Mouse (Mus musculus) stomach, postnatal 0 days (tissue): ENCODE data around the gene AC161166.1. TPM values are rescaled to one million over a fixed set of nuclear protein-coding genes. Genes with fewer than 3 reads are reported as not detected.

Experiments
- ATAC-seq: fragments of 200-750 bp; cut with Nextera tagmentation; 2 replicates; pipeline ENCODE4 v1.8.0; 2017; ENCODE audit not compliant: low FRiP score, low TSS enrichment
- DNase-seq: peaks from one replicate; pipeline ENCODE4 v3.0.0-alpha.2; 2016; ENCODE audit warnings: low spot score
- H3K27ac ChIP-seq: fragments of 300-500 bp; sonication (generic); replicated peaks from 2 replicates; pipeline ENCODE4 v1.5.1; 2014; ENCODE audit warnings: mild to moderate bottlenecking, control low read depth
- H3K27me3 ChIP-seq: fragments of 300-500 bp; sonication (generic); 2 replicates; pipeline ENCODE4 v1.6.1; 2014; ENCODE audit warnings: low read length; ENCODE audit not compliant: control insufficient read depth, insufficient read depth
- H3K36me3 ChIP-seq: fragments of 300-500 bp; sonication (generic); 2 replicates; pipeline ENCODE4 v1.6.1; 2014; ENCODE audit warnings: low read length, mixed read lengths; ENCODE audit not compliant: control insufficient read depth, insufficient read depth
- H3K4me1 ChIP-seq: fragments of 300-500 bp; sonication (generic); replicated peaks from 2 replicates; pipeline ENCODE4 v1.6.1; 2014; ENCODE audit warnings: antibody characterized with exemption; ENCODE audit not compliant: control insufficient read depth, insufficient read depth
- H3K4me2 ChIP-seq: fragments of 300-500 bp; sonication (generic); replicated peaks from 2 replicates; pipeline ENCODE4 v1.6.1; 2014; ENCODE audit warnings: low read depth, mild to moderate bottlenecking, control low read depth, moderate library complexity
- H3K4me3 ChIP-seq: fragments of 300-500 bp; sonication (generic); 2 replicates; pipeline ENCODE4 v1.5.1; 2014; ENCODE audit warnings: low read depth, low read length, control low read depth
- H3K9ac ChIP-seq: fragments of 300-500 bp; sonication (generic); 2 replicates; pipeline ENCODE4 v1.6.1; 2014; ENCODE audit warnings: mild to moderate bottlenecking, low read length, control low read depth, mixed read lengths
- H3K9me3 ChIP-seq: fragments of 300-500 bp; sonication (generic); 2 replicates; pipeline ENCODE4 v1.6.1; 2016; ENCODE audit warnings: low read length; ENCODE audit not compliant: control insufficient read depth
- CTCF ChIP-seq: IDR thresholded peaks from 2 replicates; pipeline ENCODE4 v1.5.1; 2016; ENCODE audit warnings: antibody characterized with exemption, low read depth, mild to moderate bottlenecking, moderate library complexity
- EP300 ChIP-seq: optimal IDR thresholded peaks from 2 replicates; pipeline ENCODE3; 2016; ENCODE audit warnings: antibody characterized with exemption
- WGBS: fragments of 180-500 bp; shearing (Covaris S2); extraction: QIAGEN DNeasy Blood & Tissue Kit; methylation state at CpG from one replicate; pipeline ENCODE4 v1.1.7; 2014; 5-methylcytosine and 5-hydroxymethylcytosine counted together
- polyA plus RNA-seq: library from polyadenylated mRNA; unstranded; fragments of >200 nt; fragmentation: Nextera tagmentation; extraction: Ambion mirVana; gene quantifications from 2 replicates; pipeline ENCODE4 v1.2.1, GENCODE M21; 2015

AC161166.1 gene
- polyA plus RNA-seq, 1 experiment from 2014 or later: 0.07 TPM

- DNase-seq (peak; percentile 91), ATAC-seq (peak; percentile 71)
- TF ChIP-seq CTCF (no peak), EP300 (no peak)
These were observed 30.6 kb downstream of the AC161166.1 start, which contains the start of gene Cadm4 for GRCm38 (mm10) chr7:24481474-24482207. TSS of gene Cadm4 (plus strand) at chr7:24482023.

GRCm38 (mm10) chr7:24480986-24481473, 31.2 kb downstream of the AC161166.1 start:
- no peaks in the 10 kb centered on the region for H3K27me3 ChIP-seq
- TF ChIP-seq EP300 (no peak), CTCF (no peak)
- no peaks in the 10 kb centered on the region for H3K9me3 ChIP-seq
- H3K4me2 ChIP-seq: peak overlapping the region; percentile 92
- H3K9ac ChIP-seq: peak overlapping the region; percentile 65; the same call in 1 of the 2 replicates
- 11% methylated on average over 14 of the region's 14 CpGs for WGBS
- no peaks in the 10 kb centered on the region for H3K36me3 ChIP-seq
- peak; percentile 34 for ATAC-seq
- H3K27ac ChIP-seq: peak overlapping the region; percentile 56
- peak overlapping the region; percentile 52 for H3K4me3 ChIP-seq
- DNase-seq: no peak
- H3K4me1 ChIP-seq: no peaks in the 10 kb centered on the region

More at GRCm38 (mm10) chr7:24481474-24482207, 30.6 kb downstream of the AC161166.1 start, which contains the start of gene Cadm4:
- peak within 1 kb of the TSS; percentile 56 for H3K27ac ChIP-seq
- H3K4me1 ChIP-seq: no peaks in the 10 kb centered on the region
- H3K27me3 ChIP-seq: no peaks in the 10 kb centered on the region
- peak within 1 kb of the TSS; percentile 52 for H3K4me3 ChIP-seq
- H3K9me3 ChIP-seq: no peaks in the 10 kb centered on the region
- H3K36me3 ChIP-seq: no peaks in the 10 kb centered on the region
- peak within 1 kb of the TSS; percentile 65 for H3K9ac ChIP-seq
- under 1% methylated on average over 65 of the region's 83 CpGs for WGBS
- peak within 1 kb of the TSS; percentile 92 for H3K4me2 ChIP-seq

- WGBS: 35% methylated on average over 18 of the region's 18 CpGs
- H3K4me2 ChIP-seq: no peak overlapping the region
- no peaks in the 10 kb centered on the region for H3K9me3 ChIP-seq
These were observed 31.9 kb downstream of the AC161166.1 start for GRCm38 (mm10) chr7:24480121-24480941.

GRCm38 (mm10) chr7:24479685-24480084, 32.6 kb downstream of the AC161166.1 start:
- DNase-seq: no peak
- H3K36me3 ChIP-seq: no peaks in the 10 kb centered on the region
- WGBS: 79% methylated on average over 2 of the region's 2 CpGs
- H3K9ac ChIP-seq: no peak overlapping the region
- no peak for ATAC-seq
- no peak overlapping the region for H3K4me3 ChIP-seq
- no peaks in the 10 kb centered on the region for H3K4me1 ChIP-seq
- H3K27me3 ChIP-seq: no peaks in the 10 kb centered on the region
- H3K4me2 ChIP-seq: no peak overlapping the region
- no peak overlapping the region for H3K27ac ChIP-seq
- H3K9me3 ChIP-seq: no peaks in the 10 kb centered on the region
- no peak for TF ChIP-seq EP300
- TF ChIP-seq CTCF: no peak

More at GRCm38 (mm10) chr7:24480121-24480941, 31.9 kb downstream of the AC161166.1 start:
- no peak for DNase-seq
- ATAC-seq: peak; percentile 22; the same call in 1 of the 2 replicates
- Histone ChIP-seq H3K27ac (peak overlapping the region; percentile 56), H3K36me3 (no peaks in the 10 kb centered on the region), H3K9ac (no peak overlapping the region), H3K4me1 (no peaks in the 10 kb centered on the region), H3K4me3 (no peak overlapping the region), H3K27me3 (no peaks in the 10 kb centered on the region)
- no peak for TF ChIP-seq EP300
- TF ChIP-seq CTCF: no peak

- no peak overlapping the region for H3K9ac ChIP-seq
- H3K4me3 ChIP-seq: no peak overlapping the region
- no peaks in the 10 kb centered on the region; the same call in 1 of the 2 replicates for H3K36me3 ChIP-seq
- no peaks in the 10 kb centered on the region for H3K27me3 ChIP-seq
- 87% methylated on average over 5 of the region's 5 CpGs for WGBS
- no peak overlapping the region for H3K27ac ChIP-seq
- DNase-seq (no peak), ATAC-seq (no peak)
- no peaks in the 10 kb centered on the region for H3K4me1 ChIP-seq
- no peaks in the 10 kb centered on the region for H3K9me3 ChIP-seq
- TF ChIP-seq EP300 (no peak), CTCF (no peak)
- no peak overlapping the region for H3K4me2 ChIP-seq
These were observed 33.3 kb downstream of the AC161166.1 start for GRCm38 (mm10) chr7:24478911-24479310.
